Mouse (Mus musculus) embryonic fibroblast, embryonic 13.5 days (primary cell): Measurements from ENCODE around the gene Tinagl1.

ENCODE experiments used
- CTCF ChIP-seq: IDR thresholded peaks from 2 replicates; pipeline ENCODE4 v1.5.1; 2011; ENCODE audit warnings: mild to moderate bottlenecking, control low read depth, low read length, moderate library complexity, borderline replicate concordance; ENCODE audit not compliant: insufficient read depth
- POLR2A ChIP-seq: IDR thresholded peaks from 2 replicates; pipeline ENCODE4 v1.6.1; 2011; ENCODE audit warnings: low read depth, mild to moderate bottlenecking, control low read depth, low read length, moderate library complexity

- TF ChIP-seq CTCF (no peak), POLR2A (no peak)
Observed at GRCm38 (mm10) chr4:130131448-130132105, 43.3 kb downstream of the Tinagl1 start.
